Mouse (Mus musculus) heart, embryonic 11.5 days (tissue): ENCODE results near the gene Med19. TPM values are rescaled to one million over a fixed set of nuclear protein-coding genes. Genes with fewer than 3 reads are reported as not detected.
"Not testable (repeated sequence)": the region's sequence is repeated elsewhere in the genome, so short reads cannot be mapped to it uniquely, and the experiment has no call there.

Experiments used
- ATAC-seq: fragments of 200-750 bp; cut with Nextera tagmentation; replicated peaks from 2 replicates; pipeline ENCODE4 v1.8.0; 2017; ENCODE audit warnings: moderate library complexity; ENCODE audit not compliant: insufficient number of reproducible peaks, low FRiP score, low TSS enrichment
- H3K27ac ChIP-seq: fragments of 300-500 bp; sonication (generic); 2 replicates; pipeline ENCODE4 v1.5.1; 2014; ENCODE audit warnings: mild to moderate bottlenecking, low read depth, low read length
- H3K27me3 ChIP-seq: fragments of 300-500 bp; sonication (generic); 2 replicates; pipeline ENCODE4 v1.6.1; 2014; ENCODE audit warnings: mild to moderate bottlenecking, low read length, mixed read lengths; ENCODE audit not compliant: control insufficient read depth, insufficient read depth
- H3K36me3 ChIP-seq: fragments of 300-500 bp; sonication (generic); 2 replicates; pipeline ENCODE4 v1.6.1; 2014; ENCODE audit warnings: mild to moderate bottlenecking, low read length, moderate library complexity, mixed read lengths; ENCODE audit not compliant: control insufficient read depth, insufficient read depth
- H3K4me1 ChIP-seq: fragments of 300-500 bp; sonication (generic); 2 replicates; pipeline ENCODE4 v1.6.1; 2014; ENCODE audit warnings: low read length; ENCODE audit not compliant: control insufficient read depth, insufficient read depth
- H3K4me2 ChIP-seq: fragments of 300-500 bp; sonication (generic); 2 replicates; pipeline ENCODE4 v1.6.1; 2014; ENCODE audit warnings: mild to moderate bottlenecking, moderate library complexity
- H3K4me3 ChIP-seq: fragments of 300-500 bp; sonication (generic); 2 replicates; pipeline ENCODE4 v1.5.1; 2014; ENCODE audit warnings: low read depth, low read length
- H3K9ac ChIP-seq: fragments of 300-500 bp; sonication (generic); 2 replicates; pipeline ENCODE4 v1.6.1; 2014; ENCODE audit warnings: mild to moderate bottlenecking, low read depth, low read length, moderate library complexity
- H3K9me3 ChIP-seq: fragments of 300-500 bp; sonication (generic); replicated peaks from 2 replicates; pipeline ENCODE4 v1.6.1; 2016; ENCODE audit warnings: low read length; ENCODE audit not compliant: control insufficient read depth
- WGBS: fragments of 180-500 bp; shearing (Covaris S2); extraction: QIAGEN DNeasy Blood & Tissue Kit; methylation state at CpG from one replicate; pipeline ENCODE4 v1.1.7; 2014; ENCODE audit not compliant: insufficient replicate concordance; 5-methylcytosine and 5-hydroxymethylcytosine counted together
- polyA plus RNA-seq: library from polyadenylated mRNA; unstranded; fragments of >200 nt; fragmentation: Nextera tagmentation; extraction: Ambion mirVana; gene quantifications from 2 replicates; pipeline ENCODE4 v1.2.1, GENCODE M21; 2014

The Med19 gene
- polyA plus RNA-seq, 1 experiment from 2014 or later = 42.1 TPM

- H3K4me2 ChIP-seq = no peak overlapping the region
- whole genome bisulfite sequencing = 63% methylated on average over 1 of the region's 1 CpGs
- no peak overlapping the region for H3K27ac ChIP-seq
Observed at GRCm38 (mm10) chr2:84655864-84656263, 22.3 kb upstream of the Med19 start.

GRCm38 (mm10) chr2:84658806-84659205 lies 19.4 kb upstream of the Med19 start, which contains the start of gene Btbd18:
TSS of gene Btbd18 (plus strand) at chr2:84659079.
- H3K4me1 ChIP-seq = no peaks in the 10 kb centered on the region
- 89% methylated on average over 32 of the region's 32 CpGs for WGBS
- ATAC-seq = no peak
- H3K9me3 ChIP-seq = no peaks in the 10 kb centered on the region
- no peak within 1 kb of the TSS for H3K4me2 ChIP-seq
- no peak within 1 kb of the TSS for H3K27ac ChIP-seq
- H3K4me3 ChIP-seq = no peak within 1 kb of the TSS
- no peaks in the 10 kb centered on the region for H3K36me3 ChIP-seq
- no peak within 1 kb of the TSS for H3K9ac ChIP-seq
- H3K27me3 ChIP-seq = no peaks in the 10 kb centered on the region

More at GRCm38 (mm10) chr2:84655864-84656263, 22.3 kb upstream of the Med19 start:
- Histone ChIP-seq H3K9ac (no peak overlapping the region), H3K36me3 (no peaks in the 10 kb centered on the region), H3K4me1 (no peaks in the 10 kb centered on the region), H3K27me3 (no peaks in the 10 kb centered on the region), H3K9me3 (no peaks in the 10 kb centered on the region), H3K4me3 (no peak overlapping the region)
- ATAC-seq = no peak

- Histone ChIP-seq H3K4me1 (no peaks in the 10 kb centered on the region), H3K36me3 (no peaks in the 10 kb centered on the region), H3K27ac (no peak overlapping the region), H3K9ac (no peak overlapping the region), H3K27me3 (no peaks in the 10 kb centered on the region), H3K4me3 (no peak overlapping the region), H3K9me3 (no peaks in the 10 kb centered on the region), H3K4me2 (no peak overlapping the region)
- WGBS = 59% methylated on average over 3 of the region's 3 CpGs
- ATAC-seq = no peak
Observed at GRCm38 (mm10) chr2:84660253-84660652, 17.9 kb upstream of the Med19 start.

GRCm38 (mm10) chr2:84662866-84663265 lies 15.3 kb upstream of the Med19 start:
- H3K9me3 ChIP-seq = no peaks in the 10 kb centered on the region
- H3K4me3 ChIP-seq = no peak overlapping the region
- WGBS = 26% methylated on average over 2 of the region's 2 CpGs
- H3K4me2 ChIP-seq = no peak overlapping the region
- no peaks in the 10 kb centered on the region for H3K4me1 ChIP-seq
- no peaks in the 10 kb centered on the region for H3K27me3 ChIP-seq
- no peak overlapping the region for H3K27ac ChIP-seq
- no peak overlapping the region for H3K9ac ChIP-seq
- no peaks in the 10 kb centered on the region for H3K36me3 ChIP-seq
- ATAC-seq = no peak

GRCm38 (mm10) chr2:84666081-84666480 lies 12.1 kb upstream of the Med19 start:
- H3K27me3 ChIP-seq = no peaks in the 10 kb centered on the region
- WGBS = 46% methylated on average over 12 of the region's 12 CpGs
- H3K4me1 ChIP-seq = peaks cover 8% of the 10 kb centered on the region; the same call in 1 of the 2 replicates
- peak overlapping the region; percentile 62 for H3K27ac ChIP-seq
- H3K4me3 ChIP-seq = no peak overlapping the region
- 0 out of 2 replicates have a peak overlapping the region, but pooled peaks have one; percentile 6 for H3K9ac ChIP-seq
- no peak overlapping the region for H3K4me2 ChIP-seq
- no peak for ATAC-seq
- H3K36me3 ChIP-seq = peaks cover 3% of the 10 kb centered on the region; the same call in 1 of the 2 replicates
- no peaks in the 10 kb centered on the region for H3K9me3 ChIP-seq

GRCm38 (mm10) chr2:84669828-84670568 lies 8.2 kb upstream of the Med19 start:
- Histone ChIP-seq H3K4me3 (peak overlapping the region; percentile 90), H3K27ac (peak overlapping the region; percentile 95), H3K36me3 (peaks cover 18% of the 10 kb centered on the region), H3K9ac (peak overlapping the region; percentile 98), H3K27me3 (no peaks in the 10 kb centered on the region), H3K4me1 (peaks cover 10% of the 10 kb centered on the region; the same call in 1 of the 2 replicates), H3K9me3 (no peaks in the 10 kb centered on the region), H3K4me2 (peak overlapping the region; percentile 76)
- 2% methylated on average over 39 of the region's 39 CpGs for WGBS
- peak; percentile 53 for ATAC-seq

GRCm38 (mm10) chr2:84670569-84670933 lies 7.7 kb upstream of the Med19 start, which contains the start of gene Selenoh:
TSS of gene Selenoh (minus strand) at chr2:84670770.
- H3K4me1 ChIP-seq = peaks cover 10% of the 10 kb centered on the region; the same call in 1 of the 2 replicates
- H3K4me2 ChIP-seq = peak within 1 kb of the TSS; percentile 76
- peaks cover 20% of the 10 kb centered on the region for H3K36me3 ChIP-seq
- H3K9ac ChIP-seq = peak within 1 kb of the TSS; percentile 98
- H3K27me3 ChIP-seq = no peaks in the 10 kb centered on the region
- ATAC-seq = peak; percentile 89
- H3K27ac ChIP-seq = peak within 1 kb of the TSS; percentile 95
- H3K9me3 ChIP-seq = no peaks in the 10 kb centered on the region
- under 1% methylated on average over 20 of the region's 20 CpGs for WGBS
- peak within 1 kb of the TSS; percentile 90 for H3K4me3 ChIP-seq

GRCm38 (mm10) chr2:84671535-84671934 lies 6.7 kb upstream of the Med19 start:
- H3K27me3 ChIP-seq, H3K4me3 ChIP-seq, H3K9ac ChIP-seq, H3K4me1 ChIP-seq, H3K9me3 ChIP-seq, ATAC-seq, H3K4me2 ChIP-seq, H3K27ac ChIP-seq: not testable (repeated sequence)
- H3K36me3 ChIP-seq = peaks cover 24% of the 10 kb centered on the region
- 66% methylated on average over 4 of the region's 5 CpGs for WGBS
